Mouse (Mus musculus) liver, adult 2 months (tissue): Measurements from ENCODE around the gene Cdh12. TPM values are rescaled to one million over a fixed set of nuclear protein-coding genes. Genes with fewer than 3 reads are reported as not detected.
"Not testable (repeated sequence)": the region's sequence is repeated elsewhere in the genome, so short reads cannot be mapped to it uniquely, and the experiment has no call there.

Source experiments
- DNase-seq: peaks from one replicate; pipeline ENCODE4 v3.0.0-alpha.2; 2011; ENCODE audit warnings: low read depth, low spot score; ENCODE audit errors: extremely low read depth
- H3K27ac ChIP-seq: fragments of 200-500 bp; replicated peaks from 2 replicates; pipeline ENCODE4 v1.5.1; 2012; ENCODE audit warnings: low read depth, mild to moderate bottlenecking, control low read depth, inconsistent platforms, low read length; ENCODE audit not compliant: insufficient read depth
- H3K27me3 ChIP-seq: fragments of 200-500 bp; 2 replicates; pipeline ENCODE4 v1.6.1; 2012; ENCODE audit warnings: mild to moderate bottlenecking, moderate library complexity, low read length, inconsistent platforms; ENCODE audit not compliant: control insufficient read depth, insufficient read depth
- H3K36me3 ChIP-seq: fragments of 200-500 bp; 2 replicates; pipeline ENCODE4 v1.6.1; 2012; ENCODE audit warnings: low read length, inconsistent platforms; ENCODE audit not compliant: control insufficient read depth, insufficient read depth
- H3K4me1 ChIP-seq: fragments of 200-500 bp; 2 replicates; pipeline ENCODE4 v1.6.1; 2011; ENCODE audit warnings: low read length; ENCODE audit not compliant: control insufficient read depth, insufficient read depth
- H3K4me3 ChIP-seq: fragments of 200-500 bp; 2 replicates; pipeline ENCODE4 v1.5.1; 2011; ENCODE audit warnings: low read depth, mild to moderate bottlenecking, control low read depth, low read length, moderate library complexity; ENCODE audit not compliant: insufficient read depth
- H3K79me2 ChIP-seq: fragments of 200-500 bp; 2 replicates; pipeline ENCODE4 v1.6.1; 2012; ENCODE audit warnings: inconsistent platforms, mild to moderate bottlenecking, low read length, moderate library complexity; ENCODE audit not compliant: control insufficient read depth, insufficient read depth
- H3K9ac ChIP-seq: fragments of 200-500 bp; 2 replicates; pipeline ENCODE4 v1.6.1; 2012; ENCODE audit warnings: low read depth, mild to moderate bottlenecking, control low read depth, inconsistent platforms, low read length
- CTCF ChIP-seq: fragments of 200-500 bp; IDR thresholded peaks from 2 replicates; pipeline ENCODE4 v1.5.1; 2011; ENCODE audit warnings: low read depth, low read length, control low read depth
- POLR2A ChIP-seq: fragments of 200-500 bp; IDR thresholded peaks from 2 replicates; pipeline ENCODE4 v1.6.1; 2011; ENCODE audit warnings: low read length, control low read depth; ENCODE audit not compliant: insufficient read depth; ENCODE audit errors: extremely low read depth
- WGBS: fragments of 180-500 bp; shearing (Covaris S2); methylation state at CpG from one replicate; pipeline ENCODE4 v1.1.7; 2018; 5-methylcytosine and 5-hydroxymethylcytosine counted together
- polyA plus RNA-seq: library from polyadenylated mRNA; depleted of rRNA; stranded (reverse); fragments of >200 nt; gene quantifications from 2 replicates; pipeline ENCODE4 v1.2.3, GENCODE M21; 2012
- total RNA-seq: library from RNA; depleted of rRNA; stranded (reverse); fragments of >200 nt; gene quantifications from 2 replicates; pipeline ENCODE4 v1.2.3, GENCODE M21; 2014

The Cdh12 gene
- total and polyA plus RNA-seq, 2 experiments, result not detected

- Histone ChIP-seq H3K79me2 (no peaks in the 10 kb centered on the region), H3K36me3 (no peaks in the 10 kb centered on the region), H3K4me1 (no peaks in the 10 kb centered on the region), H3K9ac (no peak overlapping the region), H3K27ac (no peak overlapping the region), H3K27me3 (no peaks in the 10 kb centered on the region), H3K4me3 (no peak overlapping the region)
- WGBS, result 63% methylated on average over 5 of the region's 5 CpGs
- no peak for DNase-seq
- TF ChIP-seq CTCF, result no peak
- no peak for TF ChIP-seq POLR2A
Observed at GRCm38 (mm10) chr15:21179727-21180126, 730.7 kb downstream of the Cdh12 start.

DNA sequence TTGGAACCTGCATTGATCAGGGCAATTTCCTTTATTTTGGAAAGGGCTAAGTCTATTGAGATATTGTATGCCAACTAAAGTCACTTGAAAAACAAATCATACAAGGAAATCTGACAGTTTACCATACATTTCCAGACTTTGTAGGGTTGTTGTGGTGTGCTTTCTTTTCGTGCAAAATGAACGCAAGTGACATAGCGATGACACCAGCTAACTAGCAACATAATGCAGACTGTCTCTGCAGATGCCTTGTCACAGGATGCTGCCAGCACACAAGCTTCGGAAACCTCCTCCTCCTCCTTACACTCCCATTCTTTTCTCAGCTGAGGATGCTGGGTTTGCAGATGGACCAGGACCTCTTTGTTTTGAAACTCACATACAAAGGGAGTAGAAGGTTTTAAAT is 731.1 kb downstream of the Cdh12 start:
- no peak for DNase-seq
- Histone ChIP-seq H3K4me3 (no peak overlapping the region), H3K79me2 (no peaks in the 10 kb centered on the region)

DNA sequence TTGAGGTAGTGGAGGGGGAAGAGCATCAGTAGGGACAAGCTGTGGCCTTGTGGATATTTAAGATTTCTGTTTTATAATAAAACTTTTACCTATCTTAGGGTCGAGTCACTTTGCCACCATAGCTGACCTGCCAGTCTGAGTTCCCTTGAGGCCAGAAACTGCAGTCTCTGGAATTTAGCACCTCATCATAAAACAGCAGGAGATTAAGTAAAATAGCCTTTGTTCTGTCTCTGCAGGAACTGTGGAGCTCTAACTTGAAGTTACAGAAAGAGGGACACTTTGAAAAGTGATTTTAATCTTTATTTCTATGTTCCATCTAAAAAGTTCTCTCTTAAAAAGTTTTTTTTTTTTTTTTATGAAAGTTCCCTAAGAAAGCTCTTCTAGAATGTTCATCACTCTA is 736.7 kb downstream of the Cdh12 start:
- H3K4me3 ChIP-seq, result no peak overlapping the region
- no peak for DNase-seq
- no peak overlapping the region for H3K27ac ChIP-seq
- no peaks in the 10 kb centered on the region for H3K36me3 ChIP-seq
- no peak overlapping the region for H3K9ac ChIP-seq
- WGBS, result 54% methylated on average over 1 of the region's 1 CpGs
- H3K4me1 ChIP-seq, result no peaks in the 10 kb centered on the region
- H3K79me2 ChIP-seq, result no peaks in the 10 kb centered on the region
- TF ChIP-seq CTCF (no peak), POLR2A (no peak)
- H3K27me3 ChIP-seq, result no peaks in the 10 kb centered on the region

More for the DNA sequence above, 731.1 kb downstream of the Cdh12 start:
- Histone ChIP-seq H3K36me3 (no peaks in the 10 kb centered on the region), H3K4me1 (no peaks in the 10 kb centered on the region), H3K27me3 (no peaks in the 10 kb centered on the region), H3K9ac (no peak overlapping the region), H3K27ac (no peak overlapping the region)
- no peak for TF ChIP-seq CTCF
- TF ChIP-seq POLR2A, result no peak
- 75% methylated on average over 4 of the region's 4 CpGs for WGBS

- not testable (repeated sequence) for H3K27me3 ChIP-seq, DNase-seq, H3K36me3 ChIP-seq, H3K4me3 ChIP-seq, H3K27ac ChIP-seq, H3K9ac ChIP-seq, H3K4me1 ChIP-seq, H3K79me2 ChIP-seq
- WGBS, result 70% methylated on average over 2 of the region's 2 CpGs
Observed at GRCm38 (mm10) chr15:21210089-21210488, 761.0 kb downstream of the Cdh12 start.

DNA sequence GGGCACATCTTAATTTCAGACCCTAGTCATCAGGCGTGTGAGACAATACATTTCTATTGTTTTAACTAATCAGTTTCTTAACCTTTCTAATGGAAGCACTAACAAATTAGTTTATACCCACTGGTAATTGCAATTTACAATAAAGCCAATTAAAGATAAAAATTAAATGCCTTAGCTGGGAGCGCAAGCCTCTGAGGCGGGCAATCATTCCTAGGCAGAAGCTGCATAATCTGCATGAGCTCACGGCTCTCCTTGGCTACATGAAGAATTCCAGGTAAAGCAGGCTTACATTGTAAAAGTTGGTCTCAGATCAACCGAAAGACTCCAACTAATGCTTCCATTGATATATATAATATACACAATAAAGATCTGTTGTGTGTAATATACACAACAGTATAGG is 773.9 kb downstream of the Cdh12 start:
- DNase-seq, result no peak
- no peak overlapping the region for H3K9ac ChIP-seq
- 88% methylated on average over 5 of the region's 5 CpGs for WGBS
- no peaks in the 10 kb centered on the region for H3K27me3 ChIP-seq
- H3K79me2 ChIP-seq, result no peaks in the 10 kb centered on the region
- no peaks in the 10 kb centered on the region for H3K4me1 ChIP-seq
- H3K36me3 ChIP-seq, result no peaks in the 10 kb centered on the region
- TF ChIP-seq CTCF (no peak), POLR2A (no peak)
- H3K27ac ChIP-seq, result no peak overlapping the region
- H3K4me3 ChIP-seq, result no peak overlapping the region

DNA sequence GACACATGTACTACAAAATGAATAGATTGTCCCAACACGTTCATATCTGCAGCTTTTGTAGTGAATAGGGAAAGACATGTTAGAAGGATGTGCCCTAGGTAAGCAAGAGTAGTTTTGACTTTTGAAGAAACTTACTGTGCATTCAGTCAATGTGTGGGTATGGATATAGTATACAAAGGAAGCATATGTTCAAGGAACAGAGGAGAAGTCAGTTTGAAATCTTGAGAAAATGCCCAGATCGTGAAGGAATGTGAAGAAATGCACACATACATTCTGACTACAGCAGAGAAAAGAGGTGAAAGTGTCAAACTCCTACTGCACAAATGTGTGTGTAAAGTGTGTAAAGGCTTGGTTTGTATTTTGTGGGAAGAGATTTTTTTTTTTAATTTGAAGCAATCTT is 812.3 kb downstream of the Cdh12 start:
- Histone ChIP-seq H3K4me3 (no peak overlapping the region), H3K9ac (no peak overlapping the region), H3K27me3 (no peaks in the 10 kb centered on the region), H3K27ac (no peak overlapping the region), H3K4me1 (no peaks in the 10 kb centered on the region), H3K79me2 (no peaks in the 10 kb centered on the region), H3K36me3 (no peaks in the 10 kb centered on the region)
- WGBS, result 69% methylated on average over 2 of the region's 2 CpGs
- no peak for TF ChIP-seq POLR2A
- no peak for TF ChIP-seq CTCF
- DNase-seq, result no peak
